Mouse (Mus musculus) liver, embryonic 16.5 days (tissue): Measurements from ENCODE around the gene Sult4a1. TPM values are rescaled to one million over a fixed set of nuclear protein-coding genes. Genes with fewer than 3 reads are reported as not detected.

Source experiments
- ATAC-seq: fragments of 200-750 bp; cut with Nextera tagmentation; 2 replicates; pipeline ENCODE4 v1.8.0; 2017; ENCODE audit warnings: low read depth, mild to moderate bottlenecking, moderate number of reproducible peaks, moderate library complexity
- H3K27ac ChIP-seq: fragments of 300-500 bp; sonication (generic); 2 replicates; pipeline ENCODE4 v1.5.1; 2014; ENCODE audit warnings: mild to moderate bottlenecking, low read length
- H3K27me3 ChIP-seq: fragments of 300-500 bp; sonication (generic); 2 replicates; pipeline ENCODE4 v1.6.1; 2014; ENCODE audit warnings: low read depth, low read length, mixed read lengths; ENCODE audit not compliant: control insufficient read depth, insufficient read depth
- H3K36me3 ChIP-seq: fragments of 300-500 bp; sonication (generic); 2 replicates; pipeline ENCODE4 v1.6.1; 2014; ENCODE audit warnings: mild to moderate bottlenecking; ENCODE audit not compliant: control insufficient read depth, insufficient read depth
- H3K4me1 ChIP-seq: fragments of 300-500 bp; sonication (generic); 2 replicates; pipeline ENCODE4 v1.6.1; 2014; ENCODE audit warnings: low read depth, low read length, mixed read lengths; ENCODE audit not compliant: control insufficient read depth
- H3K4me2 ChIP-seq: fragments of 300-500 bp; sonication (generic); 2 replicates; pipeline ENCODE4 v1.6.1; 2014; ENCODE audit warnings: low read depth, low read length, mixed read lengths
- H3K4me3 ChIP-seq: fragments of 300-500 bp; sonication (generic); 2 replicates; pipeline ENCODE4 v1.5.1; 2014; ENCODE audit warnings: low read depth, mild to moderate bottlenecking, low read length
- H3K9ac ChIP-seq: fragments of 300-500 bp; sonication (generic); 2 replicates; pipeline ENCODE4 v1.6.1; 2014; ENCODE audit warnings: low read depth, low read length
- H3K9me3 ChIP-seq: fragments of 300-500 bp; sonication (generic); replicated peaks from 2 replicates; pipeline ENCODE4 v1.6.1; 2016; ENCODE audit warnings: low read length; ENCODE audit not compliant: control insufficient read depth
- WGBS: fragments of 180-500 bp; shearing (Covaris S2); extraction: QIAGEN DNeasy Blood & Tissue Kit; methylation state at CpG from one replicate; pipeline ENCODE4 v1.1.7; 2014; ENCODE audit not compliant: insufficient replicate concordance; 5-methylcytosine and 5-hydroxymethylcytosine counted together
- polyA plus RNA-seq: library from polyadenylated mRNA; unstranded; fragments of >200 nt; fragmentation: Nextera tagmentation; extraction: Ambion mirVana; gene quantifications from 2 replicates; pipeline ENCODE4 v1.2.1, GENCODE M21; 2015

The Sult4a1 gene
- polyA plus RNA-seq, 1 experiment from 2014 or later: 0.11 TPM

DNA sequence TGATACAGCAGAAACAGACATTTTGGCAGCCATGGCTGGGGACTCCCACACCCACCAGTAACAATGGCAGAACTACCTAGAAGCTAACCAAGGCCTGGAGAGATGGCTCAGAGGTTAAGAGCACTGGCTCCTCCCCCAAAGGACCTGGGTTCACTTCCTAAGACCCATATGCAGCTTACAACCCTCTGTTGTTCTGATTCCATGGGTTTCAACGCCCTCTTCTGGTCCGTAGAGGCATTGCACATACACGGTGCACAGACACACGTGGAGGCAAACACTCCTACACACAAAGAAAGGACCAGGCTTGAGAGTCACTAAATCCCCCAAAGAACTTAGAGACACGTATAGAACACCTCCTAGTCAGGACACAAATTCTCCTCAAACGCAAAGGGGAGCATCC lies 60.0 kb downstream of the Sult4a1 start:
- Histone ChIP-seq H3K27me3 (no peaks in the 10 kb centered on the region), H3K27ac (no peak overlapping the region), H3K4me3 (no peak overlapping the region), H3K4me1 (no peaks in the 10 kb centered on the region), H3K36me3 (no peaks in the 10 kb centered on the region), H3K4me2 (no peak overlapping the region), H3K9me3 (peaks cover 3% of the 10 kb centered on the region; the same call in 1 of the 2 replicates), H3K9ac (no peak overlapping the region)
- no peak for ATAC-seq
- WGBS: 67% methylated on average over 6 of the region's 6 CpGs

DNA sequence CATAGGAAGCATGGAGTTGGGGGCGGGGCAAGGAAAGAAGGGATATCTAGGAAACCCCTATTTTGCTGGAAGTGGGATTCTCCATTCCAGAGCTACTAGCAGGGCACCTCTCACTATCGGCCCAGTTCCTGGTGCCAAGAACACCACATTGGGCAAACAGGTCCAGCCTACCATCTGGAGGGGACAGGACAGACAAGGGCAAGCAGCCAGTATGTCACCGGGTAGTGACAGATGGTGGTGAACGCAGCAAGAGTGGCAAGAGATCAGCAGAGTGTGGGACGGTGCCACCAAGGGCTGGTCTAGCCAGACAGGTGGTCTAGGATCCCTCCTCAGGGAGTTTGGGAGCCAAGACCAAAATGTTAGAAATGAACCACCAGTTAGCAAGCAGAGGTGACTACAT lies 68.5 kb downstream of the Sult4a1 start:
- no peak overlapping the region for H3K9ac ChIP-seq
- H3K9me3 ChIP-seq: no peaks in the 10 kb centered on the region
- H3K4me2 ChIP-seq: no peak overlapping the region
- no peaks in the 10 kb centered on the region for H3K36me3 ChIP-seq
- WGBS: 54% methylated on average over 5 of the region's 5 CpGs
- no peak for ATAC-seq
- no peaks in the 10 kb centered on the region for H3K4me1 ChIP-seq
- H3K4me3 ChIP-seq: no peak overlapping the region
- no peaks in the 10 kb centered on the region for H3K27me3 ChIP-seq
- no peak overlapping the region for H3K27ac ChIP-seq

Other genes with a start within 250 kb of the Sult4a1 start
- gene Efcab6, start 40.4 kb downstream of the Sult4a1 start, polyA plus RNA-seq: 0.02 TPM in 1 of 2 replicates, not detected in the other
- gene Pnpla5, start 17.4 kb upstream of the Sult4a1 start, polyA plus RNA-seq: 0.13 TPM in 1 of 2 replicates, not detected in the other
- gene Pnpla3, start 62.1 kb upstream of the Sult4a1 start, polyA plus RNA-seq: 2.4 and 2.7 TPM in 2 replicates
- gene Samm50, start 86.5 kb upstream of the Sult4a1 start, polyA plus RNA-seq: 64.5 and 68.0 TPM in 2 replicates
- gene Parvb, start 126.3 kb upstream of the Sult4a1 start, polyA plus RNA-seq: 6.1 and 6.5 TPM in 2 replicates
- 12.9 and 14.8 TPM in 2 replicates for gene Parvg, start 218.3 kb upstream of the Sult4a1 start, polyA plus RNA-seq